7 mouse cellular contexts compared by ENCODE assay signal in genomic region chr11:57426046-57426805, GRCm38 (mm10).
DNase-seq lines count a peak whose midpoint lies in the region; ATAC-seq and TF ChIP-seq lines count a peak whose summit lies in the region.

No protein-coding gene starts in this region.

- H3K4me3 ChIP-seq in kidney, postnatal 0 days (replicated peaks; ENCODE audit: low read depth, low read length) = no peak overlapping the region
- H3K4me3 ChIP-seq in G1E (ENCODE audit: low read depth, low read length) = no peak overlapping the region
- no peak overlapping the region for H3K4me3 ChIP-seq in limb, embryonic 11.5 days (ENCODE audit: low read depth, low read length)

- H3K27me3 ChIP-seq in kidney, postnatal 0 days (ENCODE audit: insufficient read depth, low read length) = no peaks in the 10 kb centered on the region
- H3K27me3 ChIP-seq in G1E (ENCODE audit: insufficient read depth, low read length) = no peaks in the 10 kb centered on the region
- H3K27me3 ChIP-seq in limb, embryonic 11.5 days (ENCODE audit: control insufficient read depth, insufficient read depth, low read length) = no peaks in the 10 kb centered on the region
- no peaks in the 10 kb centered on the region for H3K27me3 ChIP-seq in splenic B cell, adult 2 months (ENCODE audit: control insufficient read depth, insufficient read depth, low read length, poor library complexity, severe bottlenecking)

- no peak overlapping the region for H3K4me2 ChIP-seq in kidney, postnatal 0 days (ENCODE audit: low read length)
- no peak overlapping the region for H3K4me2 ChIP-seq in limb, embryonic 11.5 days (ENCODE audit: low read depth, severe bottlenecking)

- TF ChIP-seq CTCF in kidney, postnatal 0 days (IDR thresholded peaks at IDR 0.05; ENCODE audit: low read depth) = peak; percentile 58; the same call in 1 of the 2 replicates
- peak; percentile 39; the same call in 1 of the 2 replicates for TF ChIP-seq CTCF in G1E (IDR thresholded peaks at IDR 0.05; ENCODE audit: low read depth, low read length)

- no peak overlapping the region for H3K27ac ChIP-seq in kidney, postnatal 0 days
- no peak overlapping the region for H3K27ac ChIP-seq in limb, embryonic 11.5 days (replicated peaks; ENCODE audit: low read depth, low read length)

- 42% methylated on average over 12 of the region's 12 CpGs for WGBS in kidney, postnatal 0 days
- 64% methylated on average over 12 of the region's 12 CpGs for WGBS in limb, embryonic 11.5 days

- DNase-seq in kidney, postnatal 0 days (ENCODE audit: low spot score) = peak; percentile 36
- no peak for DNase-seq in kidney, adult 11 months
- DNase-seq in G1E (ENCODE audit: low spot score) = no peak
- DNase-seq in adrenal gland, postnatal 36 days = peak; percentile 32 to 61
- peak; percentile 54 for DNase-seq in limb, embryonic 11.5 days (ENCODE audit: low spot score)
- DNase-seq in splenic B cell, adult 2 months (ENCODE audit: low read depth, low spot score) = peak; percentile 62
- no peak for DNase-seq in MN1 (ENCODE audit: low spot score)

- H3K4me1 ChIP-seq in kidney, postnatal 0 days (replicated peaks; ENCODE audit: insufficient read depth, low read length) = no peaks in the 10 kb centered on the region
- H3K4me1 ChIP-seq in G1E (ENCODE audit: insufficient read depth, low read depth, low read length) = no peaks in the 10 kb centered on the region
- no peaks in the 10 kb centered on the region for H3K4me1 ChIP-seq in limb, embryonic 11.5 days (ENCODE audit: control insufficient read depth, insufficient read depth, low read length)

- no peak for ATAC-seq in kidney, postnatal 0 days (replicated peaks; ENCODE audit: low FRiP score, low read depth)
- ATAC-seq in G1E (ENCODE audit: extremely low read depth, insufficient number of reproducible peaks, low FRiP score, poor library complexity, severe bottlenecking) = no peak
- ATAC-seq in limb, embryonic 11.5 days (ENCODE audit: insufficient number of reproducible peaks, low FRiP score, low TSS enrichment, low read depth) = no peak

- no peaks in the 10 kb centered on the region for H3K36me3 ChIP-seq in kidney, postnatal 0 days (ENCODE audit: insufficient read depth, low read length)
- no peaks in the 10 kb centered on the region for H3K36me3 ChIP-seq in G1E (replicated peaks)
- no peaks in the 10 kb centered on the region for H3K36me3 ChIP-seq in limb, embryonic 11.5 days (ENCODE audit: control insufficient read depth, insufficient read depth, low read length)
- H3K36me3 ChIP-seq in splenic B cell, adult 2 months (ENCODE audit: control insufficient read depth, insufficient read depth, low read length, poor library complexity, severe bottlenecking) = no peaks in the 10 kb centered on the region

- no peak overlapping the region for H3K9ac ChIP-seq in kidney, postnatal 0 days (ENCODE audit: low read depth, low read length)
- H3K9ac ChIP-seq in limb, embryonic 11.5 days (ENCODE audit: low read length) = no peak overlapping the region

- H3K9me3 ChIP-seq in kidney, postnatal 0 days (replicated peaks; ENCODE audit: low read length) = no peaks in the 10 kb centered on the region
- H3K9me3 ChIP-seq in G1E (replicated peaks) = no peaks in the 10 kb centered on the region
- no peaks in the 10 kb centered on the region for H3K9me3 ChIP-seq in limb, embryonic 11.5 days (ENCODE audit: control insufficient read depth, low read length)

Comparison
In these comparisons a context has a peak if more than half of its experiments do, and no peak if none do; other contexts are left out.
1. DNase-seq: peak in kidney, postnatal 0 days (single experiment), adrenal gland, postnatal 36 days (2 of 2), limb, embryonic 11.5 days (single experiment) and splenic B cell, adult 2 months (single experiment); none in kidney, adult 11 months (single experiment), G1E (single experiment) and MN1 (single experiment).